Mouse (Mus musculus) hindbrain, embryonic 11.5 days (tissue): Measurements from ENCODE around the gene Olfr630. TPM values are rescaled to one million over a fixed set of nuclear protein-coding genes. Genes with fewer than 3 reads are reported as not detected.
"Not testable (repeated sequence)": the region's sequence is repeated elsewhere in the genome, so short reads cannot be mapped to it uniquely, and the experiment has no call there.

Source experiments
- ATAC-seq: fragments of 200-750 bp; cut with Nextera tagmentation; 2 replicates; pipeline ENCODE4 v1.8.0; 2017; ENCODE audit warnings: mild to moderate bottlenecking, moderate TSS enrichment, moderate library complexity; ENCODE audit not compliant: low FRiP score
- DNase-seq: peaks from one replicate; pipeline ENCODE4 v3.0.0-alpha.2; 2015; ENCODE audit warnings: low spot score
- H3K27ac ChIP-seq: fragments of 300-500 bp; sonication (generic); 2 replicates; pipeline ENCODE4 v1.5.1; 2014; ENCODE audit warnings: mild to moderate bottlenecking, low read depth, low read length
- H3K27me3 ChIP-seq: fragments of 300-500 bp; sonication (generic); 2 replicates; pipeline ENCODE4 v1.6.1; 2014; ENCODE audit warnings: mild to moderate bottlenecking, low read length, moderate library complexity, mixed read lengths; ENCODE audit not compliant: control insufficient read depth, insufficient read depth
- H3K36me3 ChIP-seq: fragments of 300-500 bp; sonication (generic); 2 replicates; pipeline ENCODE4 v1.6.1; 2014; ENCODE audit warnings: mild to moderate bottlenecking, low read length, moderate library complexity, mixed read lengths; ENCODE audit not compliant: control insufficient read depth, insufficient read depth
- H3K4me1 ChIP-seq: fragments of 300-500 bp; sonication (generic); replicated peaks from 2 replicates; pipeline ENCODE4 v1.6.1; 2014; ENCODE audit warnings: low read length, mixed read lengths; ENCODE audit not compliant: control insufficient read depth, insufficient read depth
- H3K4me2 ChIP-seq: fragments of 300-500 bp; sonication (generic); replicated peaks from 2 replicates; pipeline ENCODE4 v1.6.1; 2014; ENCODE audit warnings: mild to moderate bottlenecking, low read depth, low read length
- H3K4me3 ChIP-seq: fragments of 300-500 bp; sonication (generic); 2 replicates; pipeline ENCODE4 v1.5.1; 2014; ENCODE audit warnings: low read depth, low read length
- H3K9ac ChIP-seq: fragments of 300-500 bp; sonication (generic); 2 replicates; pipeline ENCODE4 v1.6.1; 2014; ENCODE audit warnings: low read depth, low read length
- H3K9me3 ChIP-seq: fragments of 300-500 bp; sonication (generic); 2 replicates; pipeline ENCODE4 v1.6.1; 2016; ENCODE audit warnings: low read length; ENCODE audit not compliant: control insufficient read depth
- WGBS: fragments of 180-500 bp; shearing (Covaris S2); extraction: QIAGEN DNeasy Blood & Tissue Kit; methylation state at CpG from one replicate; pipeline ENCODE4 v1.1.7; 2014; 5-methylcytosine and 5-hydroxymethylcytosine counted together
- polyA plus RNA-seq: library from polyadenylated mRNA; unstranded; fragments of >200 nt; fragmentation: Nextera tagmentation; extraction: Ambion mirVana; gene quantifications from 2 replicates; pipeline ENCODE4 v1.2.1, GENCODE M21; 2014

The Olfr630 gene
- not detected in 2 replicates for polyA plus RNA-seq

- Histone ChIP-seq H3K4me3 (no peak within 1 kb of the TSS), H3K4me2 (no peak within 1 kb of the TSS), H3K4me1 (no peaks in the 10 kb centered on the region), H3K27ac (no peak within 1 kb of the TSS), H3K36me3 (no peaks in the 10 kb centered on the region), H3K27me3 (no peaks in the 10 kb centered on the region), H3K9me3 (no peaks in the 10 kb centered on the region), H3K9ac (no peak within 1 kb of the TSS)
- WGBS: 49% methylated on average over 2 of the region's 2 CpGs
- DNase-seq: no peak
- no peak for ATAC-seq
These were observed at the start of gene Olfr630 for GRCm38 (mm10) chr7:103757233-103757632. Gene Olfr630 (minus strand): TSS chr7:103757333.

GRCm38 (mm10) chr7:103806856-103807255 lies 49.7 kb upstream of the Olfr630 start:
- Histone ChIP-seq H3K4me1 (no peaks in the 10 kb centered on the region), H3K4me3 (no peak overlapping the region), H3K27me3 (no peaks in the 10 kb centered on the region), H3K9ac (no peak overlapping the region), H3K36me3 (no peaks in the 10 kb centered on the region), H3K9me3 (no peaks in the 10 kb centered on the region), H3K27ac (no peak overlapping the region), H3K4me2 (no peak overlapping the region)
- DNase-seq (peak; percentile 64), ATAC-seq (no peak)
- 75% methylated on average over 1 of the region's 1 CpGs for WGBS

- no peak overlapping the region for H3K27ac ChIP-seq
- H3K4me1 ChIP-seq: no peaks in the 10 kb centered on the region
- ATAC-seq: no peak
- H3K4me3 ChIP-seq: no peak overlapping the region
- 31% methylated on average over 4 of the region's 4 CpGs for WGBS
- H3K4me2 ChIP-seq: no peak overlapping the region
- no peaks in the 10 kb centered on the region for H3K36me3 ChIP-seq
- no peak for DNase-seq
- no peaks in the 10 kb centered on the region for H3K9me3 ChIP-seq
- H3K9ac ChIP-seq: no peak overlapping the region
- no peaks in the 10 kb centered on the region for H3K27me3 ChIP-seq
These were observed 35.7 kb upstream of the Olfr630 start for GRCm38 (mm10) chr7:103792669-103793388.

- H3K4me3 ChIP-seq: no peak within 1 kb of the TSS
- no peak within 1 kb of the TSS for H3K9ac ChIP-seq
- H3K27ac ChIP-seq: no peak within 1 kb of the TSS
- ATAC-seq: no peak
- no peak within 1 kb of the TSS for H3K4me2 ChIP-seq
- 88% methylated on average over 3 of the region's 3 CpGs for WGBS
- H3K9me3 ChIP-seq: no peaks in the 10 kb centered on the region
- DNase-seq: no peak
- H3K36me3 ChIP-seq: no peaks in the 10 kb centered on the region
- H3K27me3 ChIP-seq: no peaks in the 10 kb centered on the region
- H3K4me1 ChIP-seq: no peaks in the 10 kb centered on the region
These were observed 34.6 kb upstream of the Olfr630 start, which contains the start of gene Olfr67 for GRCm38 (mm10) chr7:103791721-103792120. Gene Olfr67 (minus strand): TSS chr7:103791821.

- H3K4me2 ChIP-seq: no peak within 1 kb of the TSS
- H3K9ac ChIP-seq: no peak within 1 kb of the TSS
- no peaks in the 10 kb centered on the region for H3K36me3 ChIP-seq
- H3K9me3 ChIP-seq: no peaks in the 10 kb centered on the region
- no peaks in the 10 kb centered on the region for H3K4me1 ChIP-seq
- H3K4me3 ChIP-seq: no peak within 1 kb of the TSS
- no peak within 1 kb of the TSS for H3K27ac ChIP-seq
- DNase-seq (no peak), ATAC-seq (no peak)
- 79% methylated on average over 3 of the region's 3 CpGs for WGBS
- H3K27me3 ChIP-seq: no peaks in the 10 kb centered on the region
These were observed 22.5 kb upstream of the Olfr630 start, which contains the start of gene Olfr68 for GRCm38 (mm10) chr7:103779598-103779997. Gene Olfr68 (minus strand): TSS chr7:103779698.

- not testable (repeated sequence) for H3K27me3 ChIP-seq, H3K4me3 ChIP-seq, H3K27ac ChIP-seq, H3K9ac ChIP-seq, ATAC-seq, H3K4me1 ChIP-seq, DNase-seq, H3K4me2 ChIP-seq, H3K9me3 ChIP-seq, H3K36me3 ChIP-seq
- WGBS: 76% methylated on average over 3 of the region's 4 CpGs
These were observed 20.5 kb upstream of the Olfr630 start for GRCm38 (mm10) chr7:103777652-103778051.

- H3K9ac ChIP-seq: no peak within 1 kb of the TSS
- H3K27ac ChIP-seq: no peak within 1 kb of the TSS
- no peaks in the 10 kb centered on the region for H3K9me3 ChIP-seq
- DNase-seq (no peak), ATAC-seq (no peak)
- H3K4me3 ChIP-seq: no peak within 1 kb of the TSS
- no peak within 1 kb of the TSS for H3K4me2 ChIP-seq
- H3K4me1 ChIP-seq: no peaks in the 10 kb centered on the region
- WGBS: 62% methylated on average over 2 of the region's 2 CpGs
- H3K36me3 ChIP-seq: no peaks in the 10 kb centered on the region
- H3K27me3 ChIP-seq: no peaks in the 10 kb centered on the region
These were observed 14.4 kb upstream of the Olfr630 start, which contains the start of gene Olfr69 for GRCm38 (mm10) chr7:103771494-103771893. Gene Olfr69 (minus strand): TSS chr7:103771594.

GRCm38 (mm10) chr7:103767687-103768086 lies 10.6 kb upstream of the Olfr630 start:
- H3K27ac ChIP-seq, H3K36me3 ChIP-seq, H3K27me3 ChIP-seq, H3K4me2 ChIP-seq, H3K9ac ChIP-seq, H3K4me1 ChIP-seq, H3K4me3 ChIP-seq, H3K9me3 ChIP-seq, DNase-seq, ATAC-seq: not testable (repeated sequence)
- 97% methylated on average over 4 of the region's 6 CpGs for WGBS

- H3K4me1 ChIP-seq, DNase-seq, H3K4me2 ChIP-seq, H3K36me3 ChIP-seq, H3K4me3 ChIP-seq, H3K9ac ChIP-seq, H3K27me3 ChIP-seq, H3K9me3 ChIP-seq, ATAC-seq, H3K27ac ChIP-seq: not testable (repeated sequence)
- WGBS: 88% methylated on average over 6 of the region's 6 CpGs
These were observed 5.1 kb upstream of the Olfr630 start for GRCm38 (mm10) chr7:103762212-103762611.
